Mouse (Mus musculus) spleen, adult 12 weeks (tissue): ENCODE measurements around the gene Gm17374.
"Not testable (repeated sequence)": the region's sequence is repeated elsewhere in the genome, so short reads cannot be mapped to it uniquely, and the experiment has no call there.

ENCODE experiments used
- DNase-seq: peaks from one replicate; pipeline ENCODE4 v3.0.0; 2022; ENCODE audit warnings: low spot score

Gm17374 gene

GRCm38 (mm10) chr2:140151743-140152142 is at the start of gene Gm17374:
Gm17374 (plus strand) TSS chr2:140152043.
- not testable (repeated sequence) for DNase-seq

GRCm38 (mm10) chr2:140104951-140105350 is 46.9 kb upstream of the Gm17374 start:
- DNase-seq, result no peak

GRCm38 (mm10) chr2:140107641-140108040 is 44.2 kb upstream of the Gm17374 start:
- no peak for DNase-seq

GRCm38 (mm10) chr2:140108945-140109344 is 42.9 kb upstream of the Gm17374 start:
- DNase-seq, result no peak

- no peak for DNase-seq
These were observed 38.0 kb upstream of the Gm17374 start for GRCm38 (mm10) chr2:140113851-140114250.

GRCm38 (mm10) chr2:140125516-140125915 is 26.3 kb upstream of the Gm17374 start:
- DNase-seq, result no peak

- no peak for DNase-seq
These were observed 7.4 kb downstream of the Gm17374 start for GRCm38 (mm10) chr2:140159186-140159730.

- no peak for DNase-seq
These were observed 11.6 kb downstream of the Gm17374 start for GRCm38 (mm10) chr2:140163351-140163854.

GRCm38 (mm10) chr2:140169057-140169456 is 17.2 kb downstream of the Gm17374 start:
- DNase-seq, result no peak

- DNase-seq, result peak; percentile 86
These were observed 18.4 kb downstream of the Gm17374 start, which contains the start of the genes Esf1 and Ndufaf5 for GRCm38 (mm10) chr2:140170127-140170802. Esf1 (minus strand) TSS chr2:140170564. Ndufaf5 (plus strand) TSS chr2:140170649.

GRCm38 (mm10) chr2:140170803-140171553 is 19.1 kb downstream of the Gm17374 start:
- DNase-seq, result no peak

- not testable (repeated sequence) for DNase-seq
These were observed 33.9 kb downstream of the Gm17374 start for GRCm38 (mm10) chr2:140185685-140186210.

GRCm38 (mm10) chr2:140200713-140201112 is 48.9 kb downstream of the Gm17374 start:
- DNase-seq, result no peak

- no peak for DNase-seq
These were observed 50.7 kb downstream of the Gm17374 start for GRCm38 (mm10) chr2:140202573-140202972.
